Mouse (Mus musculus): ENCODE data around the gene Ldb2.

GRCm38 (mm10) chr5:44498229-44498628 lies 301.3 kb downstream of the Ldb2 start:
- TF ChIP-seq CTCF (IDR thresholded peaks at IDR 0.05; ENCODE audit: low read depth) (no peak), EP300 (IDR thresholded peaks at IDR 0.05; ENCODE audit: low read depth) (no peak)

Data from liver, postnatal 0 days (tissue).